Mouse (Mus musculus): Measurements from ENCODE around the gene Aspscr1. TPM values are rescaled to one million over a fixed set of nuclear protein-coding genes. Genes with fewer than 3 reads are reported as not detected.

The Aspscr1 gene
- polyA plus RNA-seq, 1 experiment from 2014 or later: 145 TPM

DNA sequence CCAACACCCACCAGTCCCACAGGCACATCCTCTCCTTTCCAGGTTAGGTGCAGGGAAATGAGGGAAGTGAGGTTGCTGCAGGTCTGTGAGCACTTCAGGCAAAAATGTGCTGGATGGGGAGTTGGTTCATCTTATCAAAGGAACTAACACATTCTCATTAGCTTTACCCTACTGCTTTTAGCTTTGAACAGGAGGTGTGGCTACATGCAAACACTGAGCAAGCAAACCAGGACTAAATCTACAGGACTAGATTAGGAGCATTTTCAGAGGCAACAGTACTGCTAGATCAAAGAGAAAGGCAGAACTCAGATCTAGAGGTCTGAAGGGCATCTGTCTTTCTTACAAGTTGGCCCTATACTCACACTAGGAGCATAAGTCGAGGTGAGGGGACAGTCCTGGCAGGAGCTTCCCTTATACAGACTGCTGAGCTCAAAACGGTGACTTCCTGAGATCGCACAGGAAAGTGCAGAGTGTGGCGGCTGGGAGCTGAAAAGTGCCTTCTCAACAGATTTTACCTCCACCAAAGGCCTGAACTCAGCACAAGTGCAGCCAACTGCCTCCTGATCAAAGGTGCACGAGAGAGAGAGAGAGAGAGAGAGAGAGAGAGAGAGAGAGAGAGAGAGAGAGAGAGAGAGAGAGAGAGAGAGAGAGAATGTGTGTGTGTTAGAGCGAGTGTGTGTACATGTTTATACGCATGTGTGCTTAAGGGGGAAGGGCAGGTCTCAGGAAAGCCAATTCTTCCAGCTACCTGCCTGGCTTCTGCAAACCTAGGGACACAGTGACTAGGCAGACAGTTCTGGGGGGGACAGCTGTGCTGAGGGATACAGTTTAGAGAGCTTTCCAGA lies 41.7 kb upstream of the Aspscr1 start:
- no peaks in the 10 kb centered on the region for H3K9me3 ChIP-seq
- peaks cover 41% of the 10 kb centered on the region for H3K4me1 ChIP-seq
- peaks cover 29% of the 10 kb centered on the region for H3K36me3 ChIP-seq (replicated peaks)
- WGBS: 45% methylated on average over 7 of the region's 7 CpGs
- peak overlapping the region; percentile 92 for H3K4me2 ChIP-seq
- no peaks in the 10 kb centered on the region for H3K27me3 ChIP-seq
- no peak for ATAC-seq (ENCODE audit: low FRiP score)
- H3K4me3 ChIP-seq (replicated peaks): peak overlapping the region; percentile 98; the same call in 1 of the 2 replicates
- 0 out of 2 replicates have a peak overlapping the region, but pooled peaks have one; percentile 11 for H3K27ac ChIP-seq
- peak overlapping the region; percentile 29; the same call in 1 of the 2 replicates for H3K9ac ChIP-seq

DNA sequence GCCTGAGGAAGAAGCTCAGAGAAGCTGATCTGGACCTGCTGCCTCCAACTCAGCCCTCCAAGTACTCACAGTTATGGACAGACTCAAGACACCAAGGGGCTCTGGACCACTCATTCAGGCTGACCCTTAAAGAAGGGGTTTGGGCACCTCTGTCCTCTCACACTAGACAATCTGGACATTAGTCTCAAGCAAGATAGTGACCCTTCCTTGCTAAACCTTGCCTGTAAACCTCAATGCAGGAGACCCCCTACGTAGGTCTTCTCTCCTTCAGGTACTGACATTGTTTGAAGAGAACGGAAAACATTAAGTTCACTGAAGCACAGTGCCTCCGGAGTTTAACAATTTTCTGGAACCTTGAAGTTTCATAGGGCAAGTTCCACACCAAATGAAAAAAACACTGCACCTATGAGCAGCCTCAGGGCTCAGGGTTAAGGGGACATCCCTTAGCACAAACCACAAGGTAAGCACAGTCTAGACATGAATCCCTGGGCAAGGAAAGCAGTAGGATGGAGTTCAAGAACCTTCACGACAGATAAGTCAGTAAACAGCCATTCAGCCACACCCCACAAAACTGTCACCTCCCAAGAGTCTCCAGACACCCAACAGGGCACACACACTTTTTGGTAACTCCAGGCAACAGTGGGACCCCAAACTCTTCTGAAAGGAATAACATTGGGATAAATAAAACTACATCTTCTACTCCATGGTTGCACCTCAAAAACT lies 40.9 kb upstream of the Aspscr1 start:
- Histone ChIP-seq H3K9me3 (no peaks in the 10 kb centered on the region), H3K27me3 (no peaks in the 10 kb centered on the region), H3K4me3 (replicated peaks) (peak overlapping the region; percentile 98), H3K27ac (peak overlapping the region; percentile 90; the same call in 1 of the 2 replicates), H3K4me1 (peaks cover 41% of the 10 kb centered on the region), H3K4me2 (peak overlapping the region; percentile 92), H3K9ac (peak overlapping the region; percentile 91), H3K36me3 (replicated peaks) (peaks cover 23% of the 10 kb centered on the region)
- WGBS: 58% methylated on average over 4 of the region's 4 CpGs
- no peak for ATAC-seq (ENCODE audit: low FRiP score)

DNA sequence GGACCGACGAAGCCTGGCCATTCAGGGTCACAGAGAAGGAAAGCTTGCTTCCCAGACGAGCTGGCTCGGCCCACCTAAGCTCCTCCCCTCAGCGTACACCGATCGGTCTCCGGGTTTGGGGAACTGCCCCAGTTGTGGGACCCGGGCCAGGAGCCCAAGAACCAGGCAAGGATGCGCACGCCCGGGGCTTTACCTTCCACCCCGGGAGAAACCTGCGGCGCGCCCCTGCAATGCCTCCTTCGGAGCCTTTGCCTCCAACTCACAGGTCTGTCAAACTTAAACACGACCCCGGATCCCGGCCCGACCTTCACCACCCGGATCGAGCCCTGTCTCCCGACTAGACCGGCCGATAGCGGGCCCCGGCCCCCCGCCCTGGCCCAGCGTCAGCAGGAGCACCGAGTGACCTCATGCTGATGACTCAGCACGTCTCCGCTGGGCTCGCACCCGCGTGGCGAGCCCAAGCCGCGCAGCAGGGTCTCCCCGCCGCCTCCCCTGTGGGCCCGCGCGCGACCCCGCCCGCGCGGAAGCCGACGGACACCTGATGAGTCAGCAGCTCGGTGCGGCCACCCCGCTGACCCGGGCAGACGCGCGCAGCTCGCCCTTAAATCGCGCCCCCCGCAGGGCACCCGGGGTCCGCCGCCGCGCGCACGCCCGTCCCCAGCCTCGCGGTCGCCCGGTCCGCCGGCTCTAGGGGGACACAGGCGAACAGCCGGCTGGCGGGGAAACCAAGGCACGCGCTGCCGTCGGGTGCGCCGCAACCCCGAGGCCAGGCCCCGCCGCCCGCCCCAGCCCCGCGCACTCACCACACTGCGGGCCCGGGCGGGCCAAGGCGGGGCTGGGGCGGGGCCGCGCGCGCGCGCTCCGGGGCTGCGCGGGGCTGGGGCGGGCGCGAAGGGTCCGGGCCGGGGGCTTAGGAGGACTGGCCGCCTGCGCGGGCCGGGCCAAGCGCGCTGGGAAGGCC lies 39.9 kb upstream of the Aspscr1 start:
- Histone ChIP-seq H3K36me3 (replicated peaks) (peaks cover 13% of the 10 kb centered on the region), H3K4me2 (peak overlapping the region; percentile 92), H3K9ac (peak overlapping the region; percentile 91), H3K27ac (peak overlapping the region; percentile 90), H3K27me3 (no peaks in the 10 kb centered on the region), H3K9me3 (no peaks in the 10 kb centered on the region), H3K4me3 (replicated peaks) (peak overlapping the region; percentile 98), H3K4me1 (peaks cover 41% of the 10 kb centered on the region)
- WGBS: under 1% methylated on average over 108 of the region's 116 CpGs
- peak; percentile 88 for ATAC-seq (ENCODE audit: low FRiP score)

GRCm38 (mm10) chr11:120633520-120634343 lies 39.0 kb upstream of the Aspscr1 start, which contains the start of gene Mafg:
Mafg (minus strand) TSS chr11:120633600.
- peak within 1 kb of the TSS; percentile 91 for H3K9ac ChIP-seq
- peaks cover 41% of the 10 kb centered on the region for H3K4me1 ChIP-seq
- H3K4me3 ChIP-seq (replicated peaks): peak within 1 kb of the TSS; percentile 98
- 12% methylated on average over 58 of the region's 58 CpGs for WGBS
- peak; percentile 94 for ATAC-seq (ENCODE audit: low FRiP score)
- peak within 1 kb of the TSS; percentile 90 for H3K27ac ChIP-seq
- peaks cover 10% of the 10 kb centered on the region for H3K36me3 ChIP-seq (replicated peaks)
- H3K9me3 ChIP-seq: no peaks in the 10 kb centered on the region
- H3K27me3 ChIP-seq: no peaks in the 10 kb centered on the region
- H3K4me2 ChIP-seq: peak within 1 kb of the TSS; percentile 92

DNA sequence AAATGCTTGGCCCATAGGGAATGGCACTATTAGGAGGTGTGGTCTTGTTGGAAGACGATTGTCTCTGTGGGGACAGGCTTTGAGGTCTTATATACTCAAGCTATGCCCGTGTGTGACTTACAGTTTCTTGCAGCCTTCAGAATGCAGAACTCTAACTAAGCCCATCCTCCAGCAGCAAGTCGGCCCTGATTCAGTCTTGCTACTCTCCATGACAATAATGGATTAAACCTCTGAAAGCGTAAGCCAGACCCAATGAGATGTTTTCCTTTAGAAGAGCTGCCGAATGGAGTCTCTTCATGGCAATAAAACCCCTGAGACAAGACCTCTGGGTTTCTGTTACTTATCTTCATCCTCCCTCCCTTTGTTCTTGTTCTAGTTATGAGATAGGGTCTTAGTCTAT lies 38.0 kb upstream of the Aspscr1 start:
- no peak overlapping the region for H3K4me3 ChIP-seq (replicated peaks)
- H3K27ac ChIP-seq: no peak overlapping the region
- H3K27me3 ChIP-seq: no peaks in the 10 kb centered on the region
- 78% methylated on average over 5 of the region's 5 CpGs for WGBS
- no peaks in the 10 kb centered on the region for H3K9me3 ChIP-seq
- H3K9ac ChIP-seq: no peak overlapping the region
- peaks cover 34% of the 10 kb centered on the region for H3K4me1 ChIP-seq
- ATAC-seq (ENCODE audit: low FRiP score): no peak
- H3K4me2 ChIP-seq: no peak overlapping the region
- no peaks in the 10 kb centered on the region; the same call in 1 of the 2 replicates for H3K36me3 ChIP-seq (replicated peaks)

- no peak overlapping the region for H3K27ac ChIP-seq
- peak overlapping the region; percentile 12; the same call in 1 of the 2 replicates for H3K9ac ChIP-seq
- peaks cover 14% of the 10 kb centered on the region for H3K4me1 ChIP-seq
- no peak overlapping the region; the same call in 1 of the 2 replicates for H3K4me3 ChIP-seq (replicated peaks)
- H3K27me3 ChIP-seq: peaks cover 21% of the 10 kb centered on the region
- no peak overlapping the region for H3K4me2 ChIP-seq
- no peak for ATAC-seq (ENCODE audit: low FRiP score)
- no peaks in the 10 kb centered on the region for H3K9me3 ChIP-seq
- H3K36me3 ChIP-seq (replicated peaks): no peaks in the 10 kb centered on the region
- 77% methylated on average over 9 of the region's 9 CpGs for WGBS
Observed at GRCm38 (mm10) chr11:120641255-120641654, 31.5 kb upstream of the Aspscr1 start.

DNA sequence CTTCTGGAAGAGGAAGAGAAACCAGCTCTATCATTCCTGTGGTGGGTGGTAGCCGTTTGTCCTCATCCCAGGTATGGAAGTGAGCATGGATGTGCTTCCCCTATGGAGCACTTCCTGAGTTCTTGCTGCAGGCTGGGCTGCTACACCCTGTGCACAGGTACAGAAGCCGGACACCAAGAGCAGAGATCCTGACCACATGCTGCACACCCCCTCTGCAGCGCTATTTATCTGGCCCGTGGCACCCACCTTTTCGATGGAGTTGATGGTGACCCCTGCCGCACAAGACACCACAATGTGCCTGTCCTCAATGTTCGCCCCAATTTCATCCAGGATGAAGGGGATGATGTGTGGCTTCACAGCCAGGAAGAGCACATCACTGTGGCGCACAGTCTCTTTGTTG lies 30.9 kb upstream of the Aspscr1 start:
- H3K9me3 ChIP-seq: no peaks in the 10 kb centered on the region
- no peak overlapping the region for H3K27ac ChIP-seq
- H3K36me3 ChIP-seq (replicated peaks): no peaks in the 10 kb centered on the region
- ATAC-seq (ENCODE audit: low FRiP score): no peak
- H3K4me2 ChIP-seq: no peak overlapping the region
- H3K27me3 ChIP-seq: peaks cover 27% of the 10 kb centered on the region
- H3K4me1 ChIP-seq: peaks cover 14% of the 10 kb centered on the region
- no peak overlapping the region for H3K9ac ChIP-seq
- no peak overlapping the region for H3K4me3 ChIP-seq (replicated peaks)
- WGBS: 88% methylated on average over 8 of the region's 8 CpGs

- Histone ChIP-seq H3K27ac (no peak overlapping the region), H3K9ac (peak overlapping the region; percentile 66), H3K9me3 (no peaks in the 10 kb centered on the region), H3K4me3 (replicated peaks) (peak overlapping the region; percentile 49), H3K4me1 (peaks cover 20% of the 10 kb centered on the region), H3K36me3 (replicated peaks) (no peaks in the 10 kb centered on the region), H3K4me2 (peak overlapping the region; percentile 90), H3K27me3 (peaks cover 38% of the 10 kb centered on the region)
- ATAC-seq (ENCODE audit: low FRiP score): peak; percentile 52
- WGBS: 2% methylated on average over 18 of the region's 18 CpGs
Observed at GRCm38 (mm10) chr11:120642939-120643600, 29.7 kb upstream of the Aspscr1 start.

GRCm38 (mm10) chr11:120643601-120643987 lies 29.2 kb upstream of the Aspscr1 start, which contains the start of gene Pycr1:
Pycr1 (minus strand) TSS chr11:120643769.
- peaks cover 40% of the 10 kb centered on the region for H3K27me3 ChIP-seq
- H3K4me3 ChIP-seq (replicated peaks): peak within 1 kb of the TSS; percentile 49
- H3K9me3 ChIP-seq: no peaks in the 10 kb centered on the region
- H3K4me1 ChIP-seq: peaks cover 23% of the 10 kb centered on the region
- H3K9ac ChIP-seq: peak within 1 kb of the TSS; percentile 66
- 0 out of 2 replicates have a peak within 1 kb of the TSS, but pooled peaks have one; percentile 2 for H3K27ac ChIP-seq
- ATAC-seq (ENCODE audit: low FRiP score): peak; percentile 99
- no peaks in the 10 kb centered on the region for H3K36me3 ChIP-seq (replicated peaks)
- WGBS: 0% methylated on average over 15 of the region's 15 CpGs
- H3K4me2 ChIP-seq: peak within 1 kb of the TSS; percentile 90

- Histone ChIP-seq H3K27ac (no peak overlapping the region), H3K9me3 (no peaks in the 10 kb centered on the region), H3K36me3 (replicated peaks) (no peaks in the 10 kb centered on the region), H3K4me3 (replicated peaks) (no peak overlapping the region), H3K27me3 (peaks cover 36% of the 10 kb centered on the region), H3K4me1 (peaks cover 20% of the 10 kb centered on the region), H3K4me2 (no peak overlapping the region), H3K9ac (no peak overlapping the region)
- ATAC-seq (ENCODE audit: low FRiP score): no peak
- 82% methylated on average over 35 of the region's 35 CpGs for WGBS
Observed at GRCm38 (mm10) chr11:120647047-120647830, 25.5 kb upstream of the Aspscr1 start.

Data from forebrain, embryonic 12.5 days (tissue).